Mouse (Mus musculus) lung, embryonic 15.5 days (tissue): ENCODE data around the gene Dhx8. TPM values are rescaled to one million over a fixed set of nuclear protein-coding genes. Genes with fewer than 3 reads are reported as not detected.

Experiments
- ATAC-seq: fragments of 200-750 bp; cut with Nextera tagmentation; 2 replicates; pipeline ENCODE4 v1.8.0; 2017; ENCODE audit warnings: moderate number of reproducible peaks, borderline replicate concordance; ENCODE audit not compliant: low FRiP score, low TSS enrichment; ENCODE audit errors: extremely low read depth
- H3K27ac ChIP-seq: fragments of 300-500 bp; sonication (generic); 2 replicates; pipeline ENCODE4 v1.5.1; 2015; ENCODE audit warnings: moderate library complexity, mild to moderate bottlenecking, inconsistent platforms
- H3K27me3 ChIP-seq: fragments of 300-500 bp; sonication (generic); 2 replicates; pipeline ENCODE4 v1.6.1; 2015; ENCODE audit warnings: inconsistent platforms
- H3K36me3 ChIP-seq: fragments of 300-500 bp; sonication (generic); 2 replicates; pipeline ENCODE4 v1.6.1; 2015; ENCODE audit warnings: inconsistent platforms
- H3K4me1 ChIP-seq: fragments of 300-500 bp; sonication (generic); 2 replicates; pipeline ENCODE4 v1.6.1; 2015; ENCODE audit warnings: inconsistent platforms
- H3K4me2 ChIP-seq: fragments of 300-500 bp; sonication (generic); 2 replicates; pipeline ENCODE4 v1.6.1; 2015; ENCODE audit warnings: inconsistent platforms, mild to moderate bottlenecking, moderate library complexity
- H3K4me3 ChIP-seq: fragments of 300-500 bp; sonication (generic); 2 replicates; pipeline ENCODE4 v1.5.1; 2015; ENCODE audit warnings: mild to moderate bottlenecking, inconsistent platforms
- H3K9ac ChIP-seq: fragments of 300-500 bp; sonication (generic); 2 replicates; pipeline ENCODE4 v1.6.1; 2015; ENCODE audit warnings: inconsistent platforms
- H3K9me3 ChIP-seq: fragments of 300-500 bp; sonication (generic); 2 replicates; pipeline ENCODE4 v1.6.1; 2016; ENCODE audit warnings: inconsistent platforms
- WGBS: fragments of 180-500 bp; shearing (Covaris S2); methylation state at CpG from one replicate; pipeline ENCODE4 v1.1.7; 2015; 5-methylcytosine and 5-hydroxymethylcytosine counted together
- polyA plus RNA-seq: library from polyadenylated mRNA; unstranded; fragments of >200 nt; fragmentation: Nextera tagmentation; extraction: Ambion mirVana; gene quantifications from 2 replicates; pipeline ENCODE4 v1.2.1, GENCODE M21; 2015

The Dhx8 gene
- polyA plus RNA-seq, 1 experiment from 2014 or later = 31.2 TPM

DNA sequence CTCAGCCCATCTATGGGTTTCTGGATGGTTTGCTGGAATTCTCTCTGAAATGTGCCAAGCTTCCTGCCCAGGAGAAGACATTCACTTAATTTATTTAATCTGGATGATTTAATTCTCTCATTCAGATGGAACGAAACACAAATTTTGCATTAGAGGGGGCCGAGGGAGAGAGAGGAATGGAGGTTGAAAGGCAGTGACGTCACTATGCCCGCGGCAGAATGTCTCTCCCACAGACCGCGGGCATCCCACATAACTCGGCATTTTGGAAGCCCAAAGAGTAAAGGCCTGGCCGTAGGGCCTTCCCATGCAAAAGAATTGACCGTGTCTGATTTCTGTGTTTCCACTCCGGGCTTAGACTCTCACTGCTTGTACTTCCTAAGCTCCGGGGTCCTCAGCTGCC lies 74.0 kb downstream of the Dhx8 start:
- ATAC-seq = no peak
- H3K36me3 ChIP-seq = no peaks in the 10 kb centered on the region
- no peak overlapping the region for H3K4me2 ChIP-seq

DNA sequence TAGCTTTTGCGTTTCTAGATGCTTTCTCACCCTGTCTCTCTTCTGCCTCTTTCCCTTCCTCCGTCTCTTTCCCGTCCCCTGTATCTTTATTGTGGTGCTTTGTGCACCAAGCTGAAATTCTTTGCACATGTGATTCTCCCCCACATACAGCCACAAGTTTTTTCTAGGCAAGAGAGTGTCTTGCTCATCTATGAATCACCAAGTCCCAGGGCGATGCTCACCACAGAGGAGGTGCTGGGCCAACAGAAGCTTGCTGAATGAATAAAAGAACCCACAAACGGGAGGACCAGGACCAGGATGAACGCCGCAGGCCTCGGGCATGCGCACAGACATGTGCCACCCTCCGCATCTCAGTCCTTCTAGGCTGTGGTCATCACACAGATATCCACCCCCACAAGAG lies 74.5 kb downstream of the Dhx8 start:
- no peak for ATAC-seq
- Histone ChIP-seq H3K9ac (no peak overlapping the region), H3K9me3 (no peaks in the 10 kb centered on the region), H3K4me1 (0 out of 2 replicates have a peak, but pooled peaks cover 8% of the 10 kb centered on the region), H3K4me3 (no peak overlapping the region), H3K27ac (no peak overlapping the region), H3K36me3 (no peaks in the 10 kb centered on the region), H3K4me2 (no peak overlapping the region), H3K27me3 (0 out of 2 replicates have a peak, but pooled peaks cover 4% of the 10 kb centered on the region)
- 78% methylated on average over 10 of the region's 10 CpGs for WGBS

More for the DNA sequence above, 74.0 kb downstream of the Dhx8 start:
- H3K4me3 ChIP-seq = no peak overlapping the region
- 57% methylated on average over 12 of the region's 12 CpGs for WGBS
- H3K9ac ChIP-seq = no peak overlapping the region
- H3K27me3 ChIP-seq = peaks cover 4% of the 10 kb centered on the region; the same call in 1 of the 2 replicates
- H3K9me3 ChIP-seq = no peaks in the 10 kb centered on the region
- peaks cover 11% of the 10 kb centered on the region; the same call in 1 of the 2 replicates for H3K4me1 ChIP-seq
- H3K27ac ChIP-seq = no peak overlapping the region

DNA sequence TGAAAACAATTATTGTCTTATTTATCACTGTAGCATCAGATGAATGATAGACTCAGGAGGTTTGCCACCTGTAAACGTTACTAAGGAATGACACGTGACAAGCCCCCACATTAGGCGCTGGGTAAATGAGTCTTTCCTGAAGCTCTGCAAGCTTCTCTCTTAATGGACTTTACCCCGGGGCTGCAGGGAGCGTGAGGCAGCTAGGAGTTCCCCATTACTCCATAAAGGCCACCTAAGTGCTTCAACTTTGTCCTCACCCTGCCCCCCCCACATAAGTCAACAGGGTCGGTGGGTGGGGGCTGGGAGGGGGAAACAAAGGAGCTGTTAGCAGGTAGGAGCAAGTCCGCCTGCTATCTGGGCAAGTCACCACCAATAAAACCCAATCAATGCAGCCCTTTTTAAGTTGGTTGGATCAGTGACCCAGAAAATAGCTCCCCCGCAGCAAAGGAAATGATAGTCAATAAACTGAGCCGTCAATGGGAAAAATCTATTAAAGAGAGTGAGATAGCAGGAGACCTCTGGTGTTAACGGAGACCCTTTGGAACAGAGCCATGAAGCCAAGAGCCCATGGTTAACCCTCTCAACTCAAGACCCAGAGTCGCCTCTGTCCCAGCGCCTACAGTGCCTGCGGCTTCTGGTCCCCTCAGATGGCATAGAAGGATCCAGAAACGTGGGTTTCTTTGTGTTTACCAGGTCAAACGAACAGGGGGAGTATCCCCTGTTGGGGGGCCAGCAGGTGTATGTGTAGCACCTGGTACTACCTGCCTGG lies 76.5 kb downstream of the Dhx8 start:
- Histone ChIP-seq H3K9ac (no peak overlapping the region), H3K36me3 (no peaks in the 10 kb centered on the region), H3K4me2 (no peak overlapping the region), H3K4me1 (0 out of 2 replicates have a peak, but pooled peaks cover 8% of the 10 kb centered on the region), H3K9me3 (no peaks in the 10 kb centered on the region), H3K27ac (no peak overlapping the region), H3K4me3 (no peak overlapping the region), H3K27me3 (0 out of 2 replicates have a peak, but pooled peaks cover 4% of the 10 kb centered on the region)
- no peak for ATAC-seq
- 36% methylated on average over 15 of the region's 15 CpGs for WGBS

DNA sequence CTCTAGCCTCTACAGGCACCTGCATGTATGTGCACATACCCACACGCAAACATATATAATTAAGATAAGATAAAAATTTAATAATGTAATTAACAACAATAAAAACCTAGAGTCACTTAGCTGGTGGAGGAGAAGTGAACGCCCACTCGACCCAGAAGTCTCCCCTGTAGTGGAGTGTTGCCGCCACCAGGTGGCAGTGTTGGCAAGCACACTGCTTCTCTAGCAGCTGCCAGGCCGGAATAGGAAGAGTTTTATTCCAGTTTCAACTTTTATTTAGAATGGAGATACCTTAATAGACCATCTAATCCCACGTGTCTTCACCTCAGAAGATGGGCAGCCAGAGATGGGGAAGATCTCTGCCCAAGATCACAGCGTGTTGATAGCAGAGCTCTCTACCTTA lies 80.5 kb downstream of the Dhx8 start:
- no peaks in the 10 kb centered on the region for H3K9me3 ChIP-seq
- WGBS = 2% methylated on average over 7 of the region's 7 CpGs
- H3K27me3 ChIP-seq = peaks cover 8% of the 10 kb centered on the region; the same call in 1 of the 2 replicates
- no peak overlapping the region for H3K27ac ChIP-seq
- peaks cover 11% of the 10 kb centered on the region for H3K4me1 ChIP-seq
- no peak overlapping the region for H3K9ac ChIP-seq
- H3K36me3 ChIP-seq = no peaks in the 10 kb centered on the region
- H3K4me3 ChIP-seq = no peak overlapping the region
- no peak overlapping the region for H3K4me2 ChIP-seq
- no peak for ATAC-seq

DNA sequence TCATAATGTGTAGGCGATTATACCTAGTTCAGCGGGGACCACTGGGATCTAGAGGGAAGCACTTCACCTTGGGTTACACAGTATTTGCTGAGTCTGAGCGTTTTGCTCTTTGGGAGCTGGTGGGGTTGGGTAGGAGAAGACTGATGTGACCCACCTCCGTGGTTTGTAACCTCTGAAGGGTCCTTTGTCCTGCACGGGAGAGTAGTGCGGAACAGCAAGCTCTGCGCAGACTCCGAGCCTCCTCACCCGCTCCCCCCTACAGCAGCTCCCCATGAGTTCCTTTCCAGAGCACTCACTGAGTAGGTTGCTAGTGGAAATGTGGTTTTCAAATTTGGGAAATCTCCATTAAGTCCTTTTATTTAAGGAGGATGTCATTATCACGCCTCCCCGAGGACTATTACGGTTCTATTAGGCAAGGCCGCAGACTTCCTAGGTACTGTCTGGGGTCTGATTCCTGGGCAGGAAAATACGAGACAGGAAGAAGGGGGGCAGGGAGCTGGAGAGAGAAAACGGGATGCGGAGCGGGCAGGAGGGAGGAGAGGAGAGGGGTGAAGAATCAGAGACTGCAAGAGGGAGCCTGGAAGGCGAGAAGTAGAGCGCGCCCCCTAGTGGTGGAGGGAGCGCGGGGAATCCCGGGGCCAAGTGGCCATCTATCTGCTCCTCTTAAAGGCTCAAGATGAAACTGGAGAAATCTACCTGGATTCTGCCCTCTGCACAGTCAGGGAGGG lies 81.8 kb downstream of the Dhx8 start:
- Histone ChIP-seq H3K4me3 (no peak overlapping the region), H3K27me3 (peaks cover 8% of the 10 kb centered on the region; the same call in 1 of the 2 replicates), H3K4me1 (peaks cover 11% of the 10 kb centered on the region), H3K9me3 (no peaks in the 10 kb centered on the region), H3K36me3 (no peaks in the 10 kb centered on the region), H3K4me2 (peak overlapping the region; percentile 38), H3K9ac (no peak overlapping the region; the same call in 1 of the 2 replicates), H3K27ac (no peak overlapping the region)
- 23% methylated on average over 23 of the region's 23 CpGs for whole genome bisulfite sequencing
- peak; percentile 51; the same call in 1 of the 2 replicates for ATAC-seq

DNA sequence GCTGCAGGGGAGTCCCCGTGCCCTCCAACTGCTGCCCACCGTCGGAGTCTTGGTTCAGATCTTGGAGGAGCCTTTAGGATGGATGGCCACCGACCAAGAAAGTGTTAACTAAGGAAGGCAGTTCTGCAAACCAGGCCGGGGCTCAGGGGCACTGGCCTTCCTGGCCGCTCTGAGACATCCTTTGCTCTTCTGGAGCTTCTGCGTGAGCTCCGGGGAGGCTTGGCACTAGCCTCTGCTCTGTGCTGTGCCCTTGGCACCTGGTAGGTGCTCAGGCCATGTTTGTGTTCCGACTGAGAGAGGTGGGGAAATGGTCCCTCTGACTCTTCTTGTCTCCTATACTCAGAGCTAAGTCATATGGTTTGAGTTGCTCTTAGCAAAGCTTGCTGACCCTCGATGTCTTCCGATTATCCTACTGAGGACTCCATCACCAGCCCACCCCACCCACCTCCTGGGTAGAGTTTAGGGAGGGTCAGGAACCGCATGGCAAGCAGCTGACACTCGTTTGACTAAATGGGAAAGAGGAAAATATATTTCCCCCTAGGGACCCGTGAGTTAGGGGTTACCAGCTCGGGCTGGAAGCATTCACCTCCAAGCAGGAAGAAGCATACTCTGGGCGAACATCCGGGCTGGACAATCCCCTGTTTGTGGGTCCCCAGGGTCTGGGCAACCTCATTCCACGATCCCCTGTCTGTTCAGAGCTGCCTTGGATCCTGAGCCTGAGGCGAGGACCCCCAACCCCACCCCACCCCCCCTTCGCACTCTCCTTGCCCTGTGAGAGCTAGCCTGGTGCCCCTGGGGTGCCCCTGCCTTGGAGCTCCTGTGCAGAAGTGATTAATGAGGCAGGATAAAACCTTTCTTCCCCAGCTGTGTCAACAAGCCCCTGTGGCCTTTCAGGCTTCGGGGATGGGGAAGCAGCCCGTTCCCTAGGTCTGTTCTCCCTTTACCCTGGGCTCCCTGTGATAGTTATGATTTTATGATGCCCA lies 82.7 kb downstream of the Dhx8 start:
- Histone ChIP-seq H3K27me3 (peaks cover 5% of the 10 kb centered on the region; the same call in 1 of the 2 replicates), H3K4me1 (peaks cover 11% of the 10 kb centered on the region), H3K27ac (no peak overlapping the region), H3K4me3 (no peak overlapping the region), H3K36me3 (no peaks in the 10 kb centered on the region), H3K9me3 (0 out of 2 replicates have a peak, but pooled peaks cover 3% of the 10 kb centered on the region), H3K4me2 (peak overlapping the region; percentile 38; the same call in 1 of the 2 replicates), H3K9ac (peak overlapping the region; percentile 19; the same call in 1 of the 2 replicates)
- no peak for ATAC-seq
- 21% methylated on average over 22 of the region's 22 CpGs for WGBS

Other genes with a start within 250 kb of the Dhx8 start
- gene Brca1, start 181.0 kb upstream of the Dhx8 start, polyA plus RNA-seq = 14.1 and 17.7 TPM in 2 replicates
- gene Nbr1, start 180.8 kb upstream of the Dhx8 start, polyA plus RNA-seq = 66.1 and 73.1 TPM in 2 replicates
- 3.6 and 5.5 TPM in 2 replicates for gene Tmem106a, start 150.7 kb upstream of the Dhx8 start, polyA plus RNA-seq
- gene Gm11634, start 133.7 kb upstream of the Dhx8 start, polyA plus RNA-seq = not detected in 2 replicates
- gene Rdm1, start 105.7 kb upstream of the Dhx8 start, polyA plus RNA-seq = 46.5 and 49.8 TPM in 2 replicates
- 4.4 and 4.9 TPM in 2 replicates for gene Arl4d, start 67.4 kb upstream of the Dhx8 start, polyA plus RNA-seq
- gene Etv4, start 52.5 kb downstream of the Dhx8 start, polyA plus RNA-seq = 12.5 and 12.9 TPM in 2 replicates
- 10.3 and 10.4 TPM in 2 replicates for gene Meox1, start 161.5 kb downstream of the Dhx8 start, polyA plus RNA-seq
- gene Sost, start 234.1 kb downstream of the Dhx8 start, polyA plus RNA-seq = 0.44 and 0.52 TPM in 2 replicates